Mouse (Mus musculus): ENCODE data around the gene Slc45a1. TPM values are rescaled to one million over a fixed set of nuclear protein-coding genes. Genes with fewer than 3 reads are reported as not detected.

Slc45a1 gene
- total RNA-seq (2021), result 10 to 100 TPM; 40.9 to 41.7 TPM

DNA sequence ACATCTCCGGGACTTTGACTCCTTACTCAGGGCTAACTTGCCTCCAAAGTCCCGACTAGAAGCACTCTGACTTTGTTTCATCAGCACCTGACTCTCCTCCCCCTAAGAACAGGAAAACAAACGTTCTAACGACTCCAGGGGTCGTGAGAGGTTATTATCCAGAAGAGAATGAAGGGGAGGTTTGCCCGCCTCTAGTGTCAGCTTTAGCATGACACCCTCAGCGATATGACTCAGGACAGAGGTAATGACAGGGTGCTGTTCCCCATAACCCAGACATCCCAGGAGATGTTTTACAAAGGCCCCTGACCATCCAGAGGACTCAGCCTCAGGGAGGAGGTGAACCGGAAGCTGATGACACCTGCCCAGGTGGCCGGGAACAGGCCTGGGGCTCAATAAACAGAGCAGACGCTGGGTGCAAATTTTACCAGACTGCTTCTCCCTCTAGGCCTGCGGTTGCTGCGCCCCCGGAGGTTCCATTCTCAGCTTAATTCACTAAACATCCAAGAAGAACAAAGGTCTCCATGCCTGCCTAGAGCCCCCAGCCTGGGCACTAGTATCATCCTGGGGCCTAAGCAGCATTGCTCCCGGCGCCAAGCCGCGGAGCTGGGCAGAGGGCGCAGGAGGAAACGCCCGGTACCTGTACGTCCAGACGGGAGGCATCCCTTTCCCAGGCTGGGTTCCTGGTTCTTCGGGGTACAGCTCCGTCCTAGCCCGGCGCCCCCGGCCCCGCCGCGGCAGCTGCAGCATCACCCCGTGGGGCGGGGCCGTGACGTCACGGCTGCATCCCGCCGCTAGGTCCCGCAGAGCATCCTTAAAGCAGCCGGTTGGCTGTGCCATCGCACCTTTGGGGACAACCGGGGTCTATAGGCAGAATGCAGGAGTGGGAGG is at the start of gene Slc45a1:
Slc45a1 (minus strand) TSS at position 785 of the 888 bp plus-strand sequence.
- intact Hi-C loops (cut with DNase I), result no loop called here
- peak; percentile 37 for DNase-seq

DNA sequence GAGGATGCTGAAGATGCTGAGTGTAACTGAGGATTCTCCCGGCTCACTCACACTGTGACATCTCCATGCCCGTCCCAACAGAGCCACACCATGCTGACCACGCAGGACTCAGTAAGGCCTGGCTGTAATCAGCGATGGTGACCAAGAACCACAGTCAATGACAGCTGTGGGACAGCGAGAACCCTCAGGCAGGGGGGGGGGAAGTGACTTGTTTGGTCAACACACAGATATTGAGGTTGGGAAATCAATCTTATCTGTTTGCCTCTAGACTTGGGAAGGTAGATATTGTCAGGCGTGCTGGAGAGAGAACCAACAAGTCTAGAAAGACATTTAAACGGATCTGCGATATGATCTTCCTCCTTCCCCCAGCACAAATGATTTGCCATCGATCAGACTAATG is 48.9 kb upstream of the Slc45a1 start:
- DNase-seq, result no peak
- intact Hi-C loops (cut with DNase I), result no loop called here

DNA sequence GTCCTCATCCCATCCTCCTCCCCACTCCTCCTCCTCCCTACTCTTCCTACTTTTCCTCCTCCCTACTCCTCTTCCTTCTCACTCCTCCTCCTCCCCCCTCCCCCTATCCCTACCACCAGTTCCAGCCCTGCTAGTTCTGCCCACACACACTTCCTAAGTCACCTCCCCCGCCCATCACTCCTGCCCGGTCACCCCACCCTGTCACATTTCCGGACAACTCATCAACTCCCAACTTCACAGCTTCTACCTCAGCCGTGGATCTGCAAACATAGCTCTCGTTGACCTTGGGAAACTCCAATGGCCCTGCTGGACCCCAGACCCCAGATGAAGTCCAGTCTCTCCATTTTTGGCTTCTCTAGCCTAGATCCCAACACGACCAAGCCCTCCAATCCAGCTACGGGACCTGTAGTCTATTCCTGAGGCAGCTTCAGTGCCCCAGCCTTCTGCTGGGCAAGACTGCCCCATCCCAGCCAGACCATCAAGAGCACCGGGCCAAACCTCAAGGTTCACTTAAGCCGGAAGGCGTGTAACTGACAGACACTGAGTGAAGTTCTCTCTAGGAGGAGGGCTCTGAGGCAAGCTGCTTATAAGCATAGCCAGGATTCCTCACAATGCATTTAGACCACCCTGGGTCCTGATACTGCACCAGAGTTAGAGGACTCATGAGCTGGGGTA is 42.6 kb upstream of the Slc45a1 start:
- intact Hi-C loops (cut with DNase I), result no loop called here
- no peak for DNase-seq

DNA sequence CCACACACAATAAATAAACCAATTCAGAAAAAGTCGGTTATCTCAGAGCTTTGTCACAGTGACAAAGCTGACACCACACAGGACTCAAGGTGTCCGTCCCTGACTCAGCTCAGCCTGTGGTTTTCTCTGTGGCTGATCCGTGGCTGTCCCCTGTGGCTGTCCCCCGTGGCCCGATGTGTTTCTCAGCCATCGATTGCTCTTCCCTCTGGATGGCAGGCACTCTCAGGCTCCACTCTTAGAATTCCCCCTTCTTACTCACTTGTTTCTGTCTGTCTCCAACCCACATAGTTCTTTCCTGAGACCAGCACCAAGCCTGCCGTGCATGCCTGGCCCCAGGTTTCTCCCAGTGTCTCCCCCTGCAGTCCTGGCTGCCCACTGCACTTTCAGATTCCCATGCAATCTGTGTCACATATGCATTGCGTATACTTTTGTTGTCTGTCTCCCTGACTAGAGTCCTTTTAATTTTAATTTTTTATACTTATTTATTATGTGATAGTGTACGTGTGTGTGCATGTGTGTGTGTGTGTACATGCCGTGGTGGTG is 41.0 kb upstream of the Slc45a1 start:
- intact Hi-C loops (cut with DNase I), result no loop called here
- DNase-seq, result no peak

DNA sequence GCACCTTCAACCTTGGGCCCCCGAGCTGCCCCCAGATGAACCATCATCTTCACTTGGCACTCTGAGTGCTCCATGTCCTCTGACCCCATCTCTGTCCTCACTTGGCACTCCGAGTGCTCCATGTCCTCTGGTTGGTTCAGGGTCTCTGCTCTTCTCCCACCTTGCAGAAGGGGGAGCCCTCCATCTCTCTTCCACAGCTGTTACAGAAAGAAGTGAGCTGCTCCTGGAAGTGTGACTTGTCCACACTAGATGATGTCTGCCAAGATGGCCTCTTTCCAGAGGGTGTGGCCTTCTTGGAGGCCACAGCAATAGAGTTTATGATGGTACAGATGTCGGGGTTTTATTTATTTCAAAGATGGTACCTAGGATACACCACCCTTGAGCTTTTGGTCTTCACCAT is 38.8 kb upstream of the Slc45a1 start:
- intact Hi-C loops (cut with DNase I), result no loop called here
- peak; percentile 38 for DNase-seq

DNA sequence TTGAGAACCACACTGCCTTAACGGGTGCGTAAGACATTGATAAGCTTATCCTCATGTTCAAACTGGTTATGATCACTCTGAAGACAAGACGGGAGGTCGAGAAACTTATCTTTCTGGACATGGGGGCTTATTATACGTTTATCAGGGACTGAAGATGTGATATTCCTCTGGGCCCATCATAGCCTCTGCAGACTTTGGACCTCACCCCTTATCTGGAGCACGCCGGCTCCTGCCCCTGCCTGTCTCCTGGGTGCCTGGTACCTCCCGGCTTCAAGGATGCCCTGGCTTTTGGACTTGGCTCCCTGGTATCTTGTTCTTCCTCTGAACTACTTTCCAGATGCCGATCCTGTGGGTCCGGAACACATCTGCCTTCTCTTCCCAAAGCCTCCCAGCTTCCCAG is 37.6 kb upstream of the Slc45a1 start:
- no peak for DNase-seq
- intact Hi-C loops (cut with DNase I), result no loop called here

DNA sequence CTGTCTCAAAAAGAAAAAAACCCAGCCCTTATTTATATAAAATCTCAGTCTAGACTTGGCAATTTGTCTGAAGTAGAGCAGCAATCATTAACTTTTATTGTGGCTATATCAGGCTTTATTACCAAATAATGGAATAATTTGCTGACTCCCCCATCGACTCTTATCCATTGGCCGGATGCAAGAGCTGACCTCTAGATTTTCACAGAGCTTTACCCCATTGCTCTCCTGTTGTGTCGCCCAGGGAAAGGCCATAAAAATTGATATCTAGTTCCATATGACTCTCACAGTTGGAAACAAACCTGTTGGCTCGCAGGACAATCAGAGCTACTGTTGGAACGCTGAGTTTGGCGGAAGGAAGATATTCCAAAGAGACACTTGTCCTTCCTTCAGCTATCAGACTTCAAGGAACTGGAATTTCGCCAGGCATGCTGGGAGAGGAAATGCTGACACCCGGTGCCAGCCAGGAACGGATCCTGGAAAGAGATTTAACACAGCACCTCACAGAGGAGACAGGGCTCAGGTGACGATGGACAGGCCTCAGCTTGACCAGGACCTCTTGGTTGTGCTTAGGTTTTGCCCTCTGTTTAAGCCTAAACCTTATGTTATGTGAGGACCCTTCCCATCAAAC is 35.3 kb upstream of the Slc45a1 start:
- no peak for DNase-seq
- intact Hi-C loops (cut with DNase I), result no loop called here

DNA sequence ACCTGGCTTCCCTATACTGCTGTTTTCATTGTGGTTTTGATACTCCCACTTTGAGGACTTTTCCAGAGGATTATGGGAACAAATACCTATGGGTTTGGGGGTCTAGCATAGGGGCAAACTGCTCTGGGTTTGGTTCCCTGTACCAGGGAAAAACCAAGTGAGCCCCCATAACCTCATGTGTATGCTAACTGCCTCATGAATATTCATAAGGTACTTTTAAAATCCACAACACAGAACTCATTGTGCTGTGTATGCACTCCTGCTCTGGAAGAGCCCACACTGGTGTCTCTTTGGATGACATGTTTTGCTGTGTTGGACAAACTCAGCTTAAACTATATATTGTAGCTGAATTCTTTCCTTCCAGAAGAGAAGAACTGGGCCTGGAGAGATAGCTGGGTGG is 34.6 kb upstream of the Slc45a1 start:
- intact Hi-C loops (cut with DNase I), result no loop called here
- no peak for DNase-seq

DNA sequence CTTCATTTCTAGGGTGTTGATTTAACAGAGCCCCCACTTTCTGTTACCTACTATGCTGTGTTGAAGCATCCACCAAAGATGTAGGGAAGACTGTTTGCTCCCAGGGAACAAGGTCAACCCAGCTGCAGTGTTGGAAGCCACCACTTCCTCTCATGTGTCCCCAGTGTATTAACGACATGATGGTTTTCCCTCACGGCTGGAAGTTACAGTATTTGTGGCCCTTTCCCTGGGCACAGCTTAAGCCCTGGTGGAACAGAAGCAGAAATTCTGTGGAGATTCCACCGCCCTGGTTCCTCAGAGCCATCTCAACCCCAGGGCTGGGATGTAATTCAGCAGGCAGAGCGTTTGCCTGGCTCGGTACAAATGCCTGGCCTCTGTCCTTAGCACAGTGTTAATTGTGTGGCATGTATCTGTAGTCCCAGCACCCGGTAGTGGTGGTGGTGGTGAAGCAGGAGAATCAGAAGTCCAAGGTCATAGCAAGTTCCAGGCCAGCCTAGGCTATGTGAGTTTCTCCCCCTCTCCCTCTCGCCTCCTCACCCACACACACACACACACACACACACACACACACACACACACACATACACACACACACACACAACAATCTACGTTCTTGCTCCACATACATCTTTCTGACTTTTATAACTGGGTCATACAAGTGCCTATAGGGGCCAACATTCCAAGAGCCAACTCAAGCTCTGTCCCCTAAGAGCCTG is 34.0 kb upstream of the Slc45a1 start:
- intact Hi-C loops (cut with DNase I), result no loop called here
- no peak for DNase-seq

DNA sequence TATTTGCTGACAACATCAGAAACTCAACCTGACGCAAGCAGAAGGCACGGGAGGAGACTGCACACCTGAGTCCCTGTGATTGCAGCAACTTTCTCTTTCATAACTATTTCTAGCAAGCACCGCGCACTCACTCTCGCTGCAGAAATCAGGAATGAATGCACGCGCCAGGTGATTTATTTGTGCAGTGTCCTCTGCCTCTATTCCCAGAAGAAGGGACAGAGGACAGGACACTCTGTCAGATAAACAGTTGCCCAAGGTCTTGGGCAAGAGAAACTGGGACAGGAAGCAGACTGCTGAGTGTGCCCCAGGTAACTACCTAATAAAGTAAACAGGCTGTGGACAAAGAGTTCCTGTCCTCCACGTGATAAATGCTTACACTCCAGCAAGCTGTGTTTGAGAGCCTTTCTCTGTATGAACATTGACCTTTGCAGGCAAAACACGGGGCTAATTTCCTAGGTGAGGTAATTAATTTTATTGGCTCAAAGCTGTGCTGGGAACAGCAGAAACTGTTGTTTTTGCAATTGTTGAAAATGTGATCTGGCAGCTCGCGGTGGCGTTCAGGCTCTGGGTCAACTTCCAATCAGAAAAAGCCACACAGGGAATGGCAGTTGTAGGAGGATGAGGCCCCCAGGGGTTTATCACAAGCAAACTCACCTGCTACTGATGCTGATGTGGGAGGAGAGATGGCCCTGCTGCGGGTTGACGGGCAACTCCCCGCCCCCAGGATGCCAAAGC is 33.2 kb upstream of the Slc45a1 start:
- no peak for DNase-seq
- intact Hi-C loops (cut with DNase I), result no loop called here

DNA sequence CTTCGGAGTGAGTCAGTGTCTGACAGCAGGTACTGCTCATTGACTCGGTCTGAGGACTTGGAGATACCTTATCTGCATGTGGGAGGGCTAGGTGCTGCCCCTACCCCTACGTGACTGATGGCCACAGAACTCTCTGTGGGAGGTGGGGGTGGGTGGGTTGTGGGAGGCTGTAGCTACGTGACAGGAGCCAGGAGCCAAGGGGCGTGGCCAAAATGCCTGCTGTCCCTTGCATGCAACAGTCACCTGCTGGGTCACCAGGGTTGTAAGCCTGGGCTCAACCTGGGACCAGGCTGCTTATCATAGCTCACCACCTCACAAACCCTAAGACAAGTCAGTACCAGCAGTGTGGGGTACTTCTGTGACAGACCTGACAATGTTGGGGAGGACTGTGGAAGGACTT is 28.4 kb upstream of the Slc45a1 start:
- DNase-seq, result no peak
- intact Hi-C loops (cut with DNase I), result no loop called here

DNA sequence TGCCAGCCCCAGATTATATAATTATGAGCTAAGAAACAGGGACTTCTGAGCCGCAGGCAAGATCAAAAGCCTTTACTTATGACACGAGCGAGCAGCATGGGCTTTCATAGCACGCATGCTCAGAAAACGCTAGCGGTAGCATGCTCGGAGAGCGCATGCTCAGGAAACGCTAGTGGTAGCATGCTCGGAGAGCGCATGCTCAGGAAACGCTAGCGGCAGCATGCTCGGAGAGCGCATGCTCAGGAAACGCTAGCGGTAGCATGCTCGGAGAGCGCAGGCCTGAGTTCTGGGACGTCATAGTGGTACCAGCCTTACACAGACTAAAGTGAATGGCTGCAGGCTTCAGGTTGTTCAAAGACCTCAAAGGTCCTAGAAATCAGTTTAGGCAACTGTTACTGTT is 26.8 kb upstream of the Slc45a1 start:
- intact Hi-C loops (cut with DNase I), result no loop called here

DNA sequence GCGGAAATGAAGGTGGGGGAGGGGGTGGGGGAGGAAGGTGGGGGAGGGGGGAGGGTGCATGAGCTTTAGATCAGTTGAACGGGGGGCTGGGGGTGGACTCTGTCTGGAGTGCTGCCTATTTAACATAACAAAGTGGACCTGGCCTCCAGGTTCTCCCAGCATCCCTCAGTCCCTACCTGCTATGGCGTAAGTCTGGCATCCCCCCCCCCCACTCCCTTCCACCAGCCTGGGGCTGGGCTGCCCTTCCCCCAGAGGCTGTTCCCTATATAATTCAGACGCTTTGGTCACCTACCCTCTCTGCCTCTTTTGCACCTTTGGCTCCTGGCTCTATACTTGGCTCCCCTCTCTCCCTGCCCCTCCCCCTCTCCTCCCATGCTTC is 25.9 kb upstream of the Slc45a1 start:
- no peak for DNase-seq
- intact Hi-C loops (cut with DNase I), result no loop called here

More for the DNA sequence above, 26.8 kb upstream of the Slc45a1 start:
- no peak for DNase-seq

DNA sequence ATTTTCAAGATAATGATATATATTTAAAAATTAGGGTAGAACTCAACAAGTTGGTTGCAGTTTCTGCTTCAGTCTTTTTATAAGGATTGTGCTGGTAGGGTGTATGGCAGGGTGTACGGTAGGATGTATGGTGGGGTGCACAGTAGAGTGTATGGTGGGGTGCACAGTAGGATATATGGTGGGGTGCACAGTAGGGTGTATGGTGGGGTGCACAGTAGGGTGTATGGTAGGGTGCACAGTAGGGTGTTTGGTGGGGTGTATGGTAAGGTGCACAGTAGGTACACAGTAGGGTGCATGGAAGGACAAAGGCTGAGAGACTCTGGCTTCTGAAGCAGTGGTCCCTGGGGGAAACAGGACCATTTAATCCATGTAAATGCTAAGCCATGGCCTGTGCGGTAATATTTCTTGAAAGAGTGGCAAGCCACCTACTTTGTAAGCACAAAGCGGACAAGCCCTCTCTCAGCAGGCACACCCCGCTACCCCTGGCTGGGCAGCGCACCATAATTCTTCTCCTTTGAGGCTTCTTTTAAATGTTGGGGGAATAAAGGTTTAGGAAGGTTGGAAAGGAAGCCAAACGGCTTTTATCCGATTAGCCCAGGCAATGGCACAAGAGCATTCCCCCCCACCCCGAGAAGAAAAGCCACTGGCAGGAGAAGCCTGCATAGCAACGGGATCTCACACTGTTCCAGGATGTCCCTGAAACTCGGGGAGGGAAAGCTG is 25.3 kb upstream of the Slc45a1 start:
- DNase-seq, result no peak
- intact Hi-C loops (cut with DNase I), result no loop called here

DNA sequence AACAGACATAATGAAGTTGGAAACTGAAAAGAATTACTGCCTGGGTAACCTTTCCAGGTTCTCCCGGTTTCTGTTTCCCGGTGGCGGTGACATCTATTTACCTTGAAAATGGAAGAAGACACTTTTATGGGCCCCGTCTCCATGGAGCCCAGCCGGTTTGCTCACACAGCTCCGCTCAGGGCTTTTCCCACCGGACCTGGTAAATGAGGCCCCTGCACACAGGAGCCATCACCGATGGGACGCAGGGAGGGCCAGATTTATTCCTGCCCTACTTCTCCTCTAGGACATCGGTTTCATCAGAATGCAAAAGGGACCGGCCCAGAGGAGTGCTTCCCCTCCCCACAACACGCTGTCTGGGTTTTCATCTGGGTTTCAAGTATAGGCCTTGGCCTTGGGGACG is 24.1 kb upstream of the Slc45a1 start:
- no peak for DNase-seq
- intact Hi-C loops (cut with DNase I), result no loop called here

DNA sequence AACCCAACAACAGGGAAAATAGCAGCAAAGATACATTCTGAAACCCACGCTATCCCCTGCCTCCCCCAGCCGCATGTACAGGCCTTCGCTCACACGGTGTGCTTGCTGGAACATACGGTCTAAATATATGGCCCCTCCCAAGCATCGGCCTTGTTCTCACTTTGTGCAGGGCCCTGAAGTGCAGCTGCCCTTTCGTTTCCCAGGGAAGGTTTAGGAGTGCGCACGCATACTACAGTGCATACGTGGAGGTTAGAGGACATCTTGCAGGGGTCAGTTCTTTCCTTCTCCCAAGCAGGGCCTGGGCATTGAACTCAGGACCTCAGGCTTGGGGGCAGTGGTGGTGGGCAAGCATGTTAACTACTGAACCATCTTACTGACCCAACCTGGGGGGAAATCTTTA is 23.3 kb upstream of the Slc45a1 start:
- DNase-seq, result no peak
- intact Hi-C loops (cut with DNase I), result no loop called here

DNA sequence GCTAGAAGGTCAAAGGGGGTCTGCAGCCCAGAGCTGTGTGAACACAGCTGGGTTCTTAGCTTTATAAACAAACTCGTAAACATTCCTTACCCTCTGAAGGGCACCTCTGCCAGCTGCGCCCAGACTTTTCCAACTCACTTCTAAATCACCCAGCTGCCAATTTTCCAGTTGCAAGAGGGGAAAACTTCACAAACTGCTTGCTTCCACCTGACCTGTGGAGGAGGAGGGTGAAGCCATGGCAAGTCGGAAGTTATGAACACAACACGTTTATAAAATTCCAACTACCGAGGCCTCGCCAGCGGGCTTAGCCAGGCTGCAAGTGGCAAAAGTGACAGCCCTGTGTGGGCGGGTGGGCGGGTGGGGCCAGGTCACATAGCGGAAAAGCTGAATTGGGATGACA is 13.8 kb upstream of the Slc45a1 start:
- intact Hi-C loops (cut with DNase I), result no loop called here
- DNase-seq, result no peak

DNA sequence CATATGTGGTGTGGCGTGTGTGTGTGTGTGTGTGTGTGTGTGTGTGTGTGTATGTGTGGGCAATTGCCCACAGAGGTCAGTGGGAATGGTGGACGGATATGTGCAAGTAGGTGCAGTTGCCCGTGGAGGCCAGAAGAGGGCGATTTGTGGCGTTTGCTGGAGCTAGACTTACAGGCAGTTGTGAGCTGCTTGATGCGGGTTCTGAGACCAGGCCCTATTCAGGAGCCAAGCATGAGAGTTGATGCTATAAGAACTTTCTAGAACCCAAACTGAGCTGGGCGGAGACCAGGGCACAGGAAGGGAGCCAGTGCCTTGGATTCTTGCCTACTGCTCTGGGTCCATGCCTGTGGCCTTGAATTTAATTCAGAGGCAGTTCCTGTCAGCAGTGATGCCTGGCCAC is 12.8 kb upstream of the Slc45a1 start:
- intact Hi-C loops (cut with DNase I), result no loop called here
- DNase-seq, result no peak

DNA sequence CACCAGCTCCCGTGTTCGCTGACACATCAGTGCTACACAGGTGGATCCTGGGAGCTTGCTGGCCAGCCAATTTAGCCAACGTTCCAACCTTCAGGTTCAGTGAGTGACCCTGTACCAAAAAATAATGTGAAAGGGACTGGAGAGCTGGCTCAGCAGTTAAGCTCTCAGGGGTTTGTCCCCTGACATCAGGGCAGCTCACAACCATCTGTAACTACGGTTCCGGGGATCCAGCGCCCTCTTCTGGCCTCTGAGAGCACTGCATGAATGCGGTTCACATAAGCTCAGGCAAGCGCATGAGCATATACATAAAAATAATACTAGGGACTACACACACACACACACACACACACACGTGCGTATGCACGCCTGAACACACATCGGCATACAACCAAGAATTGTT is 11.2 kb upstream of the Slc45a1 start:
- peak; percentile 51 for DNase-seq
- intact Hi-C loops (cut with DNase I), result no loop called here

DNA sequence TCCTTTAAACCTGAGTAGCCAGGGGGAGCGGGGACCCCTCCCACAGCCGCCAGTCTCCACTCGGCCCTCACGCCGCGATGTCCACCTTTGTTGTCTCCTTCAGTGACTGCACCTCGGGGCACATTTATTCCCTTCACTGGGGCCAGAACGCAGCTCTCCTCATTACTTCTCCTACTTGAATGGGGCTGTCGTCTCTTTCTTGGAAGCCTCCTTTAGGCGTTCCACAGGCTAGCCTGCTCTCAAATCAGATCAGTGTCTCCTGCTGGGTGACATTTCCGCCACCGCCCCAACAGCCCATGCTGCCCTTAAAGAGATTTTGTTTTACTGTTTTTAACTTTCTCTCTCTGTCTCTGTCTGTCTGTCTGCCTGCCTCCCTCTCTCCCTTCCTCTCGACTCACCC is 9.9 kb upstream of the Slc45a1 start:
- no peak for DNase-seq
- intact Hi-C loops (cut with DNase I), result no loop called here

Measured in left cerebral cortex, postnatal 4 days (tissue).